Mouse (Mus musculus): ENCODE measurements around the gene Dot1l.

DNA sequence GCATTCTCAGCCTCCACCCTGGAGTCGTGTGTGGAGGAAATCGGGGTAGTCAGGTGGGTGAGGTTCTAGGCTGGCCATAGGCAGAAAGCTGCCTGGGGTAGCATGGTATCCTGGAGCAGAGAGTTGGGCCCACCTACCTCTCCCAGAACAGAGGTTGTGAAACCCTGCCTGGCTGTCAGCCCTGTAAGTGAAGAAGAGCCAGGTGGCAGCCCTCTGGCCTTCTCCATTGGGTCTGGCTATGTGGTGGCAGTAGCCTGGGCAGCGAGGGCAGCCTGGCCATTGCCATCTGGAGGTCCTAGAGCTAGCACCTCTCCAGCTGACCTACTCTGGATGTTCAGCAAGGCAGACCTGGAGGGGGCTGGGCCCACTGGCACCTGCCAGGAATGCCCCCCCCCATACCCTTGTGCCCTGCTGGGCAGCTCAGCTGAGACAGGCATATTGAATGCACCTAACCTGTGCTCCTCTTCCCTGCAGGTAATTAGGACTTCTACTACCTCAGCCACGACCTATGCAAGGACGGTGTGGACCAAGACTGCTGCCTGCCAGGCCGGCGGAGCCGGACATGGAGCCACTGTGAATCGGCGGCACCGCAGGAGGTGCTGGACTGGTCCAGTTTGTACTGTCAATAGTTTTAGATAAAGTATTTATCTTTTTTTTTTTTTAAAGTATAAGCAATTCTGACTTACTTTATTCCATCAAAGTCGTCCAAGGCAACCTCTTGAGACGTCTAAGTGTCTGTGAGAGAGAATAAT is 38.2 kb downstream of the Dot1l start:
- TF ChIP-seq POLR2A (IDR thresholded peaks at IDR 0.05; ENCODE audit: low read depth, low read length) (no peak), CTCF (IDR thresholded peaks at IDR 0.05; ENCODE audit: extremely low read depth, insufficient read depth, insufficient read length, insufficient replicate concordance) (no peak)

All from spleen, adult 2 months (tissue).